Mouse (Mus musculus) spleen, adult 12 weeks (tissue): Measurements from ENCODE around the gene Plxna4.

Experiments used
- DNase-seq: peaks from one replicate; pipeline ENCODE4 v3.0.0; 2022; ENCODE audit warnings: low spot score

The Plxna4 gene

DNA sequence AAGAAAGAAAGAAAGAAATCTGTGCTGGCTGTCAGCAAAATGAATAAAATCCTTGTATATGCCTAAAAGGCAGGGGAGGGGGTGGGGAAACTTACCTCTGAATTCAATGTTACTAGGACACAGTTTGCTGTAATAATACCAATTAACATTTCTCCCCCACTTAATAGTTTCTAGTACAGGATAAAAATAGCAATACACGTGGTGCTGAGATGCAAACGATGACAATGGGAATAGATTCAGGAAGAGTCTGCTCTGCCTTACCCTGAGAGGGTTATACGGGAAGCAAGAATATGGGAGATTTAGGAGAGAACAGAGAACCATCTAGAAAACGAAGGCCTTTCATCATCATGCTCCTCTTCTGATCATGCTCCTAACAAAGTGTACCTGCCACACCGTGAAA lies 115.9 kb downstream of the Plxna4 start:
- DNase-seq, result no peak

DNA sequence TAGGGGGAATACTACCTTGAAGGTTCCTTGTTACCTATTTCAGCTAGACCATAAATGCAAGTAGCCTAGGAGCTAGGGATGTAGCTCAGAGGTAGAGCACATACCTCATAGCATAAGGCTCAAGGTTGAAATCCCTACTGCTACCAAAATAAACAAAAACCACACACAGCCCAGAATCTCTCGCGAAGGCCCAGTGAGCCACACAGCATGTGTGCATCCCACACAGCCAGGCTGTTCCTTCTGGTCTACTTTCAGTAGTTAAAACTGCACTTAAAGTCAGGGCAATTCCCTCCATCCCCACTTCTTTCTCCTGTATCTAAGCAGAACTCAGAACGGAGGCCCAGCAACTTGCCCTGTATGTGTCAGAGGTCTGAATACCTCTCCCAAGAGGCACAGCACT lies 116.4 kb downstream of the Plxna4 start:
- DNase-seq, result no peak

DNA sequence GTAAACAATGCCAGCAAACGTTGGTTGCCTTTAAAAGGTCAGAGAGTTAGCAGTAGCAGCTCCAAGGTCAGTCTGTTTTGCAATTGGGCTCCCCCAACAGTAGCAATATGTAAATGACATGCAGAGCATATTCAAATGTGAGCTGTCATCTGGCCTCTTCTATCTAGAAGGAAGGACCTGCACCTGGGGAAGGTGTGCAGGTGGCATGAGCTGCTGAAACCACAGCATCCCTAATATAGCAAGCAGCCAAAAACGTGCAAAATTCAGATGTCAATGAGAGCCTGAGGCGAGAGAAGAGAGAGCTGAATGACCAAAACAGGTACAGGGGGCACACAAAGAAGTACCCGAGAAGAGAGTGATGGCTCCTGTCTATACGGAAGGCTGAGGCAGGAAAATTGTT lies 118.8 kb downstream of the Plxna4 start:
- no peak for DNase-seq

DNA sequence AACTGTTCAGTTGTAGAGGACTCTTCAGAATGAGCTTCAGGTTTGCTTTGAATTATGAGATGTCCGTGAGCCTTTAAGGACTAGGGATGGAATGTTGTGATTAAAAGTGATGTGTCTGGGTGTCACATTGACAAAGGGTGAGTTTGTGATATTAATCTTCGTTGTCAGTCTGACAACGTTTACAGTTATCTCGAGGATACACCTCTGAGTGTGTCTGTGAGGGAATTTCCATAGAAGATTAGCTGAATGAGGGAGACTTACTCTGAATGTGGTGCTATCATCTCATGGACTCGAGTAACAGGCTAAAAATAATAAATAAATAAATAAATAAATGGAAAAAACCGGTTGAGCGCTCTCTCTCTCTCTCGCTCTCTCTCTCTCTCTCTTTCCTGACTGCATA lies 122.9 kb downstream of the Plxna4 start:
- DNase-seq, result no peak

DNA sequence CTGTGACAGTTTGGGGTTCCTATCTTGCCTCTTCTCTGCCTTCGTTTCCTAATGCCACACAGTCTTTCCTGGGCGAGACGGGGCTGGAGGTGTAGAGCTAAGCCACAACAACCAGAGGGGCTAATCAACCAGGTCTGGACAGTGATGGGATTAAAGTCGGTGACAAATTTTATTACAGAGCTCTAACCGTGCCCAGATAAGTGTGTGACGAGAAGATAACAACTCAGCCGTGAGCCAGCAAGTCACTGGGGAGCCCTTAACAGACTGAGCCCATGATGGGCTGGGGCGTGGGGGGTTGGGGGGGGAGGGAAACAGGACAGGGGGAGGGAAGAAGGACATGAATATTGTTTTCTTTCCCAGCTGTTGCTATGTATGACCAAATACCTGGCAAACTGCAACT lies 123.4 kb downstream of the Plxna4 start:
- no peak for DNase-seq

DNA sequence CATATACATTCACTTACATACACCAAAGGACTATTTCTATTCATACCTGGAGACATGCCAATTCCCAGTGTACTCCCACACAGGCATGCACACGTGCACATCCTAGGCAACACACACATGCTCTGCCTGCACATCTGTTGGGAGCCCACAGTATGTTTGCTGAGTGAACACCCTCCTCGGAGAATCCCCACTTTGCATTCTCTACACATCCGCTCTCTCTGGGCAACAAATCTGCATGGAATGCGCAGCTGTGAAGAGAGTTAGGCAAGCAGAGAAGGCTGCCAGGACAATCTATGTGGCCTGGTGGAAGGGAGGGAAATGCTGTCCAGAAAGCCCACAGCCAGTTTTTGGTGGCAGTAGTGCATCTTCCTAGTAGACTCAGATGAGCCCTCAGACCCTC lies 123.9 kb downstream of the Plxna4 start:
- DNase-seq, result no peak

DNA sequence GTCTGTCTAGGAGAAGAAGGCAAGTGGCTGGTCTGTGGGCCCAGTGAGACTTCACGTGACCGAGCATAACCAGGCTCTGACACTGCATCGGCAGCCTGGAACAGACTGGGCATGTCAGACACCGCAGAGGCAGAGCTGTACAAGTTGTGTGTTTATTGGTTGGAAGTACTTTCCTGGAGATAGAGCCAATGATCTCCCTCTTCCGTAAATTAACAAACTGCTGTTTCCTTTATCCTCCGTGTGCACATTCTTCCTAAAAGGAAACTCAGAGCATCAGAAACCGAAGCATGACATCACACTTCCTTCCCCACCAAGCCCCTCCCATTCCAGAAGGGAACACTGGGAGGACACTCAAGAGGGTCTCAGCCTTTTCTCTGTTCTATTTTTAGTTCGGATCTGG lies 127.6 kb downstream of the Plxna4 start:
- DNase-seq, result no peak

DNA sequence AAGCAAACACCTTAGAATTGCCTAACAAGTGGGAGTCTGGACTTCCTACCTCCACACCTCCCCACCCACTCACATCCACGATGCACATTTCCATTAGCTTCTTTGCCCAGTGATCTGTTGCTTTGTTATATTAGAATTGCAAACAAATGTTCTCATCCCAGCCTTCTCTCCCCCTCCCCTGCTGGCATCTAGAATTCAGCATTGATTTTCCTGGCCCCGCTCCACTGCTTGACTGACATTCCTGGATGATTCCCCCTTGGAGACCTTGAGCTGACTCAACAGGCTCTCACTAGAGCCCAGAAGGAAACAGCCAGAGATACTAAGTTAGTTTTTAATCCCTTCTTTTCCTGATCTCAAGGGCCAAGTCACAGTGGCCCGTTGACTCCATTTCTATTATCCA lies 131.4 kb downstream of the Plxna4 start:
- DNase-seq, result no peak

DNA sequence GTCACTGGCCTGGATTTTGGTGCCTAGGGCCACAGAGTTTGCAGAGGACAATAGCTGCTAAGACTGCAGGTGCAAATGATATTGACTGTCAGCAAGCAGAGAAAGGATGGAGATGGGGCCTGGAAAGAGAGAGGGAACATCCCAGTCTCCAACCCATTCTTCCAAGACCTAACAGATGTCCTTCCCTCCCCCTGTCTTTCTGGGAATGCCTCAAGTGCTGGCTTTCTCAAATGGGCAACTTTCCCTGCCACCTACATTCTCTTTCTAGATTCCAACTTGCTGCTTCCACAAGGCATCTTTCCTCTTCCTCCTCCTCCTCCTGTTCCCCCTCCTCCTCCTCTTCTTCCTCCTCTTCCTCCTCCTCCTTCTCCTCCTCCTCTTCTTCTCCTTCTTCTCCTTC lies 136.1 kb downstream of the Plxna4 start:
- no peak for DNase-seq

DNA sequence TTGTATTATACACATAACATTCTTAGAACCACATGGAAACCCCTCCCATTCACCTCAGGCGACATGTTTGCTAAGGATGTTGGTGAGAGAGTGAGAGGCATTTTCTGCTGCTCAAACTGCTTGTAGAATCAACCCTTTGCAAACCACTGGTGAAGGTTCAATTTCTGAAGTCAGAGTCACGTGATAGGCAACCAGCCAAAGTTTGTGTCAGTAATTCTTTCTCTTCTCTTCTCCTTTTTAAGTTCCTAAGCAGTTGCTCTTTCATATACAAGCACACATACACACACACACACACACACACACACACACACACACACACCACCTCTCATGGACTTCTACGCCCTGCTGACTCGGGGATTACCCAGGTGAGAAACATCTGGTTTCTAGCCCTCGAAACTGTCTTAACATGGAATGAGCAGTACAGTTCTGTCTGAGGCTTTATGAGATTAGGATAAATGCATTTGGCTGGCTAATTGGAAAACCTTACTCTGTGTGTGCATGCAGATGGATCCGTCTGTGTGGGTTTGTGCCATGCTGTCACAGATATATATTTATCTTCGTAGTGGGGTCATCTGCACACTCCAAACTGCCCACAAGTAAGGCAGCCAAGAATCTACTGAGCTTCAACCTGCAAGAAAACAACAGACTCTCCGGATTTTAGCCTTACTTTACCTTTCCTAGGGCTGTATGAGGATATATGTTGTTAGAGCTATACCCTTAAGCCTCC lies 138.6 kb downstream of the Plxna4 start:
- no peak for DNase-seq

DNA sequence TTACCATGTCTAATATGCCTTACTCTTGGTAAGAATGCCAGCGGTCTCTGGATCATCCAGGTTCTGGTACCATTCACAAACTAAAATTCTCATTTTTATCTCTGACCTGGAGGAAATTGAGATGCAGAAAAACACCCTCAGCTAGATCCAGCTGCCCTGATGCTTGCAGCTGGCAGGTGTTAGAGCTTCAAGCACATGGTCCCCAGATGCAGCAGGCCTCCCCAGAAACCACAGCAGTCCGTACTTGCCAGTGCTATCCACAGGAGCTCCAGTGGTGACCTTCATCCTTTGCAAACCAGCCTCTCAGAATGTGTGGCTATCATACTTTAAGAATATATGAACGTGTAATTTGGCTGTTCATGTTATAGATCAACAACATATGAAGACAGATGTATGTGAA lies 139.2 kb downstream of the Plxna4 start:
- no peak for DNase-seq

DNA sequence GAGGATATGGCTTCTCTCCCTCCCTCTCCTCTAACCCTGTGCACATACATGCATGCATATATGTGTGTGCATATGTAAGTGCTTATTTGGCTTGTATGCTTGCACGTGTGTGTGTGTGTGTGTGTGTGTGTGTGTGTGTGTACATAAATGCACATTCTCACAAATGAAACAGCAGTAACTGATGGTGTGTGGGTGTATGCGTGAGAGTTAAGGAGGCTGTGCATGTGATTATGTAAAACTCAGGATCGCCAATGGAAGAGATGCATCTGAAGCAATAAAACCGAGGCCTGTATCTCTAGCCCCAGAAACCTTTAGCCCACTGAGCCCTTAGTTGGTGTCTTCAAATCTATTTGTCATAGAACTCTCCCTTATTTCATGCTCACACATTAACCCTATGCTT lies 141.7 kb downstream of the Plxna4 start:
- no peak for DNase-seq

DNA sequence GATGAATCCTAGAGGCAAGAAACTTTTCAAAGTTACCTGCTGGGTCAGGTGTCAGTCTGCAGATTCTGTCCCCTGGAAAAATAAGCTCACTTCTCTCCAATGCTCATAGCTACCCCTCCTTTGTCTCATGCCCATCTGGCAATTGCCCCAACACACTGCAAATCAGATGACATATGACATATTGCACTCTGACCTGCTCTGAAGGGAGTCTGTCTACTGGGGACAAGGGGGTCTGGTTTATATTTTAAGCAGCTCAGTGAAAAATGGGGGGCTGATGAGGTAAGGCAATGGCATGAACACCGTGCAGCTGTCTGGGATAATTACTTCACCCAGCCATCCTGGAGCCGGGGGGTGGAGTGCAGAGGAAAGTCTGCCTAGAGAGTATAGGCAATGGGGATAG lies 142.7 kb downstream of the Plxna4 start:
- no peak for DNase-seq

DNA sequence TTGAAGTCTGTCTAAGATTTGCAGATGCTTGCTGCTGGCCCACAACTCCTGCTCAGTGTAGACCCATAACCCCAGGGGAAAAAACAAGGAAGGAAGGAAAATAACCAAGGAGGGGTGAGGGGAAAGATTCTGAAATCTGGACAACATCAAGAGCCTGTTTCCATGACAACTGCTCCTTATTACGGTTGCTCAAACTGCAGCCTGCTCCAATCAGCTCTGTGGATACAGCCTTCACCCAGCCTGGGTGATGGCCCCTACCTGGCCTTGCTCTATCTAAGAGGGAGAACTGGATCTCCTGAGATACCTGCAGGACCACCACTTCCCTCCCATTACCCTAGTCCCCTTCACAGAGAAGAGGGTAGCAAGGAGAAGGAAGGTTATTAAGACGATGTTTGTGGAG lies 143.6 kb downstream of the Plxna4 start:
- DNase-seq, result no peak

DNA sequence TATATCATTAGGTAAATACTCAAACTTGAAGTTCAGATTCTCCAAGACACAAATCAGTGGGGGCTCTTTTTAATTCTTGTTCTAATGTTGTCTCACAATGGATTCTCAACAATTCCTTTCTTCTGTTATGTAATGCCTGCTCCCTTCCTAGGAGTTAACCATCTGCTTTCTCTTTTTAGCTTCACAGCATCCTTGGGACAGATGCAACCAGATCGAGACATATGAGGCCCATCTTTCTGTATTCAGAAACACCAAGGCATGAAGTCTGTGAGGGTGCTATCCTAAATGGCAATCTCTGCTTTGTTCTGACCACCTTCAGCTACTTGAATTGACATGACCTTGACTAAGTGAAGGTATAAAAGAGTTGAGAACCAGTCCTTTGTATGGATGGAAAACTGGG lies 144.3 kb downstream of the Plxna4 start:
- no peak for DNase-seq

DNA sequence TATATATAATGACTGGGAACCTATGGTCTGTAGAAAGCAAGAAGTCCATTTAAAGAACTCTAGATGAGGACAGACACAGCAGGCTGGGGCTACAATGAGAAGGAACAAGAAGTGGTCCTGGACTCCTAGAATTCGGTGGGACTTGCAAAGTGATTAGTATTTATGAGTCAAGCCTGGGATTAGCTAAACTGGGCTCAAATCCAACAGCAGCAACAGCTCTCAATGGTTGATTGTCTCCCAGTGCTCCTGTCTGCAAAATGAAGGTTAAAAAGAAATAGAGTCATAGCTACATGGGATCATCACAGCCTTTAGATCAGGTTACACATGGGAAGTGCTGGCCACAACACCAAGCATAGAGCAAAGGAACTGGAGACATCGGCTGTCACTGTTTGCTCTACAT lies 148.6 kb downstream of the Plxna4 start:
- DNase-seq, result no peak

DNA sequence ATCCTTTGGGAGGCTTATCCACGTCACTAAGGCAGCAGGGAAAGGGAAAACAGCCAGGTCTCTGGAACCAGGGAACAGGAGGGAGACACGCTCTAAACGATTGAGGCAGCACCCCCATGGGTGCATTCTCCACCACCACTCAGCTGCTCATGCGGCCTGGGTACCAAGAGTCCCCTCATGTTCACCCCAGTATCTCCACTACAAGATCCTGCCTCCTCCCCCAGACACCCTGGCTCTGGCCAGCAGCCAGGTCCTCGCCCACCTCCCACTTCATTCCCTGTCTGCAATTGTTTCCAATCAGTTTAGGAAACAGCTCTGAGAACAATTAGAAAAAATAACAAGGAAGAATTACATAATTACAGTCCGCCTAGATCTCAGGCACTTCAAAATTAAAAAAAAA lies 150.8 kb downstream of the Plxna4 start:
- DNase-seq, result no peak

DNA sequence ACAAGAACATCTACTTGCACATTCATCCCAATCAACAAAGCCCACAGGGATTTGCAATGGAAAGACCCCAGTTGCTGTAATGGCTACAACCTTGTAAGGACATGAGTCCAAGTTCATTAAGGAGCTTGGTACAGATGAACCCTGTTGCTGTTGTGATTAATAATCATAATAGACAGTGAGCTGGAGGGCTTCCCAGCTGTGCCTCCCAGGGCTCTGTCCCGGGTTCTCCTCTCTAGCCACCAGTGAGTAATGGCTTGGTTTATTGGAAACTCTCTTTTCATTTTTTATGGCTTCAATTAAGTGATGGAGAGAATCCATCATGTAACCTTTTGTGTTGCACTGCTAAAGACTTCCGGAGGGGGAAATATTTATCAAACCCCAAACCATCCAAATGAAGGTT lies 164.9 kb downstream of the Plxna4 start:
- no peak for DNase-seq

DNA sequence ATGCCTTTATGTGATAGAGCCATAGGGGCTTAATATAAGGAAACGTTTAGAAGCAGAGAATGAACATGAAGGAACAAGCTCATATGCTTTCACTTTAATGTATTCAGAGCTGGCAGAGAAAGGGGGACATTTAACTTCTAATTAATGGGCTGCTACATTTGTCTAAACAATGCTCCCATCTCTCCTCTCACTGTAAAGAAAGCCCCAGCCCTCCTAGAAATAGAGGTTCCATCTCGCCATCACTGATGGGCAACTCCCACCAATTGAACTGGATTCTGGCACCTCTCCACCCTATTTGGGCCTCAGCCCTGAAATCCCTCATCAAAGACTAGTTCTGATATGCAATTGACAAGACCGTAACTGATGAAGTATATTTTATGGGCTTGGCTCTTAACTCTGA lies 167.4 kb downstream of the Plxna4 start:
- no peak for DNase-seq

DNA sequence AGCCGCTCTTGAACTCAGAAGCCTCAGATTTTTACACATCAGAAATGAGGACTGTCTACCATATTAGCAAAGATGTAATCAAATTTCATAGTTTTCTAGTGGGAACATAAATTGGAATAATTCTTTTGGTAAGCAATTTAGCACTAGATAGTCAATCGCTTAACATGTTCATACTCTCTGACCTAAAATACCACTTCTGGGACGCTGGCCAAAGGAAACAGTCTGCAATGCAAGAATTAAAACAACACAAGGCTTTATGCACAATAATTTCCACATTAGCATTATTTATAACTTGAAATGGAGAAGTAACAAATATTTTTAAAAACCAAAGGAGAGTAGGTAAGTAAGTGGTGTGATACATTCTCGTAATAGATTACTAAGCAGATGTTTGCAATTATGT lies 170.6 kb downstream of the Plxna4 start:
- DNase-seq, result no peak

DNA sequence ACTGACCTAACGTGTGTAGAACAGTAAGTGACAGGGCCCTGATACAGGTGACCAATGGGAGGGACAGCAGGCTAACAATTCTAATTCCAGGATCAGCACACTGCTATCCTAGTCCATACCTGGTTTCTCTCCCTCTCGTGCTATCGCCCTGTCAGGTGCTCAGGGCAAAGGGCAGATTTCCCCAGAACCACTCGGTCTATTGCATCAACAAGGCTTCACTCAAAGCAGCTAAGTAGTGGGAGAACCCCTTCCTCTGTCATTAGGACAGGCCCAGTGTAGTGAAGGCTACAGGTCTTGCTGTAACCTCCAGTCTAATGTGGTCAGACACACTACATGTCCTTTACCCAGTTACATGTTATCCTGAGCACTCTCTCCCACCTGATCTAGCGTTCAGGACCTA lies 176.7 kb downstream of the Plxna4 start:
- DNase-seq, result no peak

DNA sequence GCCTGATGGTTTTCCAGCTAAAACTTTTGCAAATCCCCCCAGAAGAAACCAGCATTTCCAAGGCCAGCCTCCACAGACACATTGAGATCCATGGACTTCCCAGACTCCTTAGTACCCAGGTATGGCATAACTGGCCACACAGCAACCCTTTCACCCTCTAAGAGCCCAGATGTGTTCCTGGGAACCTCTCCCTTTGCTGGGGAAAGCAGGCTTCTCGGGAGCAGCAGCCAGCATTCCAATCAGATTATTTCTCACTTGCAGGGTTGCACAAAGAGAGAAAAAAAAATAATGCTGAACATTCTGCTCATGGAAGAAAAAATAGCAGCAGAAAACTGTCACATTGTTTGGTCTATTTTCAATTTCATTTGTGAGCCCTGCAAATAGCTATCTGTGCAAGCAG lies 178.4 kb downstream of the Plxna4 start:
- no peak for DNase-seq

DNA sequence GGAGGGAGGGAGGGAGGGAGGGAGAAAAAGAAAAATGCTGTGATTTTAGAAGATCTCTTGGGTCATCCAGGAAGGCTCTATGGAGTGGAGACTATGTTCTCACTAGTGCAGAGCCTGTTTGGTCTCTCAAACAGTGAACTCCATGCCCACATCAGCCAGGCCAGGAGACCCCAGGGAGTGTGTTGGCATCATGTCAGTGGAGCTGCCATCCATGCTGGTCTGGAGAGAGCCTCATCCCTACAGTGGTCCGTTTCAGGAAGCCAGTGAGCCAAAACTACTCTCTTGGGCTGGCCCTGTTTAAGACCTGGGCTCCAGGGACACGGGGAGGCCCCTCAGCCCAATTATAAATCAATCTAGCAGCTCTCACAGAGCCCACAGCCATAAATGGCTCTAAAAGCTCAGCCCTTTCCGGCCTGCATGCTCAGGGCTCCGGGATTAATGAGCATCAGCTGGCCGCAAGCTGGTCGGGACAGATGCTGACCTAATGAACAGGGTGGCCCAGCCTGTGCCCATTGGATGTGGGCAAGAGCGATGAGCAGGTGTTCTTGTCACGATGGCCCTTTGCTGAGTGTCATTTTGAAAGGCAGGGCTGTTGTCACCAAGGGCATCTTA lies 180.3 kb downstream of the Plxna4 start:
- DNase-seq, result no peak
